Mouse (Mus musculus) heart, postnatal 0 days (tissue): ENCODE results near the gene Gm28305.

Experiments
- CTCF ChIP-seq: IDR thresholded peaks from 2 replicates; pipeline ENCODE4 v1.5.1; 2016; ENCODE audit warnings: antibody characterized with exemption, control low read depth, low read depth
- EP300 ChIP-seq: IDR thresholded peaks from 2 replicates; pipeline ENCODE4 v1.6.1; 2016; ENCODE audit warnings: antibody characterized with exemption, low read depth

- TF ChIP-seq EP300, result no peak
- no peak for TF ChIP-seq CTCF
Measured at GRCm38 (mm10) chr9:104043676-104044075, 3.2 kb downstream of the Gm28305 start.
